Mouse (Mus musculus): ENCODE results near the gene Ak8. TPM values are rescaled to one million over a fixed set of nuclear protein-coding genes. Genes with fewer than 3 reads are reported as not detected.

Ak8 gene
- polyA plus RNA-seq, 1 experiment from 2014 or later: 0.83 TPM

DNA sequence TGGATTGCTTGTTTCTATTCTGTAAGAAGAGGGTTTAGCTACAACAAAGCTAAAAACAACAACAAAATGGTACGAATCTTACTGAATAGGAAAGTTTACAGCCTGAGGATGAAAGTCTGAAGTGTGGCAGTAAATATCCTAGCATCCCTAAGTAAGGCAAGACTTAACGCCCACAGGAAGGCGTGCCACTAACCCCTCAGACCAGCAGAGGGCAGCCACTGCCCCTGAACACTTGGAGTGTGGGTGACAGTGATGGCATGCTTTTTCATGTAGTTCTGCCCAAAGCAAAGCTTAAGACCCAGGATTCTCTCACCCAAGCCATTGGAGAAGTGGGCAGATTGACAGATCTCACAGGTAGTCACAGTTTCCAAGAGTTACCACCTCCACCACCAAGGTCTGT is 11.5 kb upstream of the Ak8 start:
- no peak overlapping the region for H3K27ac ChIP-seq
- ATAC-seq: no peak
- H3K4me1 ChIP-seq: no peaks in the 10 kb centered on the region
- no peaks in the 10 kb centered on the region for H3K9me3 ChIP-seq (replicated peaks)
- H3K27me3 ChIP-seq: no peaks in the 10 kb centered on the region
- WGBS: 37% methylated on average over 3 of the region's 3 CpGs
- H3K9ac ChIP-seq: no peak overlapping the region
- H3K4me2 ChIP-seq: no peak overlapping the region
- no peak overlapping the region for H3K4me3 ChIP-seq
- H3K36me3 ChIP-seq (ENCODE audit: poor library complexity, severe bottlenecking): peaks cover 58% of the 10 kb centered on the region

DNA sequence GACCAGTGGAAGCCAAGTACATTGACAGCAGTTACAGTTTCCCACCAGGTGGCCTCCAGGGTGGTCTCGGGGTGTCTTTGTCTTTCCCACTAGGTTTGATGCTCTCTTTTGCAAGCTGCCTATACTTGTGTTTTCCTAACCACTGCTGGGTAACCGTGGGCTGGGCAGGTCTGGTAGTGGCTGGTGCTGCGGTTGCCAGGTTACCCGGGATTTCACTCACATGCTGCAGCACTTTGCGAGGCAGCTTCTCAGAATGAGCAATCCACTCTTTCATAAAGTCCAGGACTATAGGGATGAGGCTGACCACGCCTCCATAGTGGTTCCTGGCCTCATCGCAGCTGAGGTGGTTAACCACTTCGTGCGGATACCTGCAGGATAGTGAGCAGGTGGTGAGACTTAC is 7.3 kb upstream of the Ak8 start:
- Histone ChIP-seq H3K9me3 (replicated peaks) (no peaks in the 10 kb centered on the region), H3K36me3 (ENCODE audit: poor library complexity, severe bottlenecking) (peaks cover 15% of the 10 kb centered on the region), H3K27me3 (0 out of 2 replicates have a peak, but pooled peaks cover 2% of the 10 kb centered on the region), H3K27ac (no peak overlapping the region), H3K9ac (no peak overlapping the region), H3K4me1 (no peaks in the 10 kb centered on the region), H3K4me2 (no peak overlapping the region), H3K4me3 (no peak overlapping the region)
- 74% methylated on average over 9 of the region's 9 CpGs for WGBS
- ATAC-seq: no peak

DNA sequence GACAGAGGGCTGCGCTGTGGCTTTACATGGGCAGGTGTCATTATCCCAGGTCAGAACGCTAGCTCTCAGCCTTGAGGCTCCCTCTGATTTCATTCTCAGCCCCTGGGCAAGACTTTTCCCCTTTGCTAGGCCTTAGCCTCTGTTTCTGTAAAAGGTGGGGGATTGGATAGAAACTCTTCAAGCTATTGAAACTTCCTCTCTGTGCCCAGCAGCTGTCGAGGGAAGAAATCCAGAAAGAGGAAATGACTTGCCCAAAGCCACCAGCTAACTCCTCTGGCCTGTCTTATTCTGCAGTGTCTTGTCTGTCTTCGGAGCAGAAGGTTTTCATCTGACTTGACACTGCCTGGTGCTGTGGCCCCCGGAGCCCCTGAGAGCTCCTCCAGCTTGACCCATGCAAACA is 1.4 kb upstream of the Ak8 start:
- 53% methylated on average over 5 of the region's 5 CpGs for WGBS
- no peaks in the 10 kb centered on the region for H3K9me3 ChIP-seq (replicated peaks)
- no peak for ATAC-seq
- no peaks in the 10 kb centered on the region for H3K36me3 ChIP-seq (ENCODE audit: poor library complexity, severe bottlenecking)
- H3K9ac ChIP-seq: no peak overlapping the region
- no peak overlapping the region for H3K4me3 ChIP-seq
- peak overlapping the region; percentile 94; the same call in 1 of the 2 replicates for H3K4me2 ChIP-seq
- peaks cover 30% of the 10 kb centered on the region for H3K27me3 ChIP-seq
- peaks cover 14% of the 10 kb centered on the region for H3K4me1 ChIP-seq
- H3K27ac ChIP-seq: no peak overlapping the region

DNA sequence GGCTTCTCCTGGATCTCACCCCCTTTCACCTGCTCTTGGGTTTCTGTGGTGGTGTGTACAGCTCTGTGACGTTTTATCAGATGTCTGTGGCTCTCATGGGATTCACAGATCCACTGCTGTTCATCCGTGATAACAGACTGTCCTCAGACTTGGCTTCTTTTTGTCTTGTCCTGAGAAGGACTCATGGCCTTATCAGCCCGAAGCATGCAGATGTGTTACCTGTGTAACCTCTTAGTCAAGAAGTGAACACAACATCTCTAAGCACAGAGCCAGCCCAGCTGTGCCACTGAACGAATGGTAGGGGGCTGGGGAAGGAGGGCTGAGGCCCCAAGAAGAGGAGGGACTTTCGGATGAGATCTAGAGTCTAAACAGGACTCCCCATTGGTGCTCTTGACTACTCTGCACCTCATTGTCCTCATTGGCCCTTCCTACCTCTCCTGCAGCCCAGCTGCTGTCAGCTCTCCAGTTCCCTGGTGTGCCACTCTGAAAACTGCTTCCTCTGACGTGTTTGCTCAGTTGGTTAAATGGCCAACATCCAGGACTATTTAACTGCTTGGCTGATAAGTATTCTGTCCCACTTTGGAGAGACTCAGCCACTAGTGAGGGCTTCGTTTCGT is 1.8 kb downstream of the Ak8 start:
- Histone ChIP-seq H3K27ac (no peak overlapping the region), H3K4me1 (peaks cover 14% of the 10 kb centered on the region), H3K27me3 (peaks cover 30% of the 10 kb centered on the region), H3K9me3 (replicated peaks) (no peaks in the 10 kb centered on the region), H3K4me3 (no peak overlapping the region), H3K9ac (no peak overlapping the region), H3K36me3 (ENCODE audit: poor library complexity, severe bottlenecking) (no peaks in the 10 kb centered on the region), H3K4me2 (no peak overlapping the region)
- 73% methylated on average over 8 of the region's 8 CpGs for WGBS
- no peak for ATAC-seq

DNA sequence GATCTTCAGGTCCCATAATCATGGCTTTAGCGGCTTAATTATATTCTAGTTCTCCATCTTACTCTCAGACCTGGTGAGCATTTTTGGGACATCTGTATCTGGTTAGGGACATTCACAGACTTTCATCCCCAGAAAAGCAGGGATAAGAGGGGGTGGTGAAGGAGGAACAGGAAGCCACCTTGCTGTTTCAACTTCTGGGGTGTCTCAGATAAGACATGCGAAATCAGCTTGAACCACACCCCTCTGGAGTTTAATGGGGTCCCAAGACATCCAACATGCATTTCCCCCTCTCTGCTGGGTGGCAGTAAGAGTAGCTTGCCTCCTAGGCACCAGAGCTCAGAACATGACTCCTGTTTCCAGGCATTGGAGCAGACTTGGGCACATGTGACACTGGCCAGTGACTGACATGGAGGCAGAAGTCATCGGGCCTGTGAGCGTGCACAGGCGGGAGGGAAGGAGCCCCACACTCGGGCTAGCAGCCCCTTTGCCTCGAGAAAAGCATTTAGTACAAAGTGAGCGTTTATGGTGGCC is 6.2 kb downstream of the Ak8 start:
- no peaks in the 10 kb centered on the region for H3K36me3 ChIP-seq (ENCODE audit: poor library complexity, severe bottlenecking)
- 73% methylated on average over 8 of the region's 8 CpGs for WGBS
- no peak overlapping the region for H3K4me3 ChIP-seq
- no peak for ATAC-seq
- H3K27ac ChIP-seq: no peak overlapping the region
- H3K9ac ChIP-seq: no peak overlapping the region
- no peak overlapping the region for H3K4me2 ChIP-seq
- 0 out of 2 replicates have a peak, but pooled peaks cover 3% of the 10 kb centered on the region for H3K4me1 ChIP-seq
- H3K27me3 ChIP-seq: peaks cover 10% of the 10 kb centered on the region
- no peaks in the 10 kb centered on the region for H3K9me3 ChIP-seq (replicated peaks)

DNA sequence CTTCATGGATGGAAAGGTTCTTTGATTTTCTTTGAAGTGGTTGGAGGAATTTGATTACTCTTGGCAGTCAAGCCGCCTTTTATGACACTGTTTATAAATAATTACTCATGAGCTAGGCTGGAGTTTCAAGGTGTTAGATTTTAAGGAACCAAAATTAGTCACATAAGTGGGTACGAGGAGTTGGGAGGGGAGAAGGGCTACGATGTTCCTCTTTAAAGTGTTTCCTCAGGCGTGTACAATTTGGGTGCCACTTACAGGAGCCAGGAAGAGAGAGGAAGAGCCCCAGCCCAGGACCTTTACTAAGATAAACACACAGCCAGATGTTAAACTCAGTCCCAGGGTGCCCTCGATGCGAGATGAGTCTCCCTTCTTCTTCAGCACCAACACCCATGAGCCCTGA is 6.8 kb downstream of the Ak8 start:
- H3K9ac ChIP-seq: no peak overlapping the region
- H3K27ac ChIP-seq: no peak overlapping the region
- no peak for ATAC-seq
- no peaks in the 10 kb centered on the region for H3K36me3 ChIP-seq (ENCODE audit: poor library complexity, severe bottlenecking)
- H3K27me3 ChIP-seq: peaks cover 9% of the 10 kb centered on the region; the same call in 1 of the 2 replicates
- 0 out of 2 replicates have a peak, but pooled peaks cover 3% of the 10 kb centered on the region for H3K4me1 ChIP-seq
- WGBS: 77% methylated on average over 6 of the region's 6 CpGs
- H3K4me2 ChIP-seq: no peak overlapping the region
- H3K4me3 ChIP-seq: no peak overlapping the region
- H3K9me3 ChIP-seq (replicated peaks): no peaks in the 10 kb centered on the region

DNA sequence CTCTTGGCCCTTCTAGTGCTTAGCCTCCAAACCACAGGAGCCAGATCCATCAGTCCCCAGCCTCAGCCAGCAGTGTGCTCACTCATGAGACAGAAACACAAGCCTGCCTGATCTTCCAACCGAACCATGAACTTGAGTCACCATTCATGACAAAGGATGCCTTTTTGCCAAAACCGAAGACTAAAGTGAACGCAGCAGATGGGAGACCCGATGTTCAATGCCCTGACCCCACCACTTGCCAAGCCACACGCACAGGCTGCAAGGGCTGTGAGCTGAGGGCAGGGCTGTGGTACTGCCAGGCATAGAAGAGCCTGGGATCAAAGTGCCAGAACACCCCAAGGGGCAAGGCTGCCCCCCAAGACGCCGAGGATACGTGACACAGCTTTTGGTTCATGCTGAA is 13.1 kb downstream of the Ak8 start:
- Histone ChIP-seq H3K4me2 (no peak overlapping the region), H3K27me3 (no peaks in the 10 kb centered on the region; the same call in 1 of the 2 replicates)
- WGBS: 83% methylated on average over 8 of the region's 8 CpGs

DNA sequence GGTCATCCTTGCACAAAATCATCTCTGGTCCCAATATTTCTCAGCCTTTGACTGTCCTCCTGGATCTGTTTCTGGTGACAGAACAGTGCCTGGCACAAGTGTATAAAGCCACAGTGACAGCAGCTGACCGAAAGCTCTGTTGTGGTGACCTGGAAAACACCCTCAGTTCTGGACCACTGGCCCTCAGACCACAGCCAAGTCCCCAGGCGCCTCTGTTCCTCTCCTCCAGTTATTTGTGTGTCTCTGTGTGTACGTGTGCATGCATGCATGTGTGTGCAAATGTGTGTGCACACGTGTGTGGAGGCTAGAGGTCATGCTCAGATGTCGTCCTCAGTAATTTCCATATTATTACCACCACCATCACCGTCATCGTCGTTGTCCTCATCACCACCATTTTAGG is 22.5 kb downstream of the Ak8 start:
- 92% methylated on average over 8 of the region's 8 CpGs for WGBS
- H3K4me2 ChIP-seq: no peak overlapping the region
- H3K4me1 ChIP-seq: peaks cover 8% of the 10 kb centered on the region
- H3K4me3 ChIP-seq: no peak overlapping the region
- no peaks in the 10 kb centered on the region for H3K36me3 ChIP-seq (ENCODE audit: poor library complexity, severe bottlenecking)
- H3K27me3 ChIP-seq: peaks cover 19% of the 10 kb centered on the region
- ATAC-seq: no peak
- H3K9me3 ChIP-seq (replicated peaks): no peaks in the 10 kb centered on the region
- H3K27ac ChIP-seq: no peak overlapping the region
- H3K9ac ChIP-seq: no peak overlapping the region

More for the DNA sequence above, 13.1 kb downstream of the Ak8 start:
- Histone ChIP-seq H3K9me3 (replicated peaks) (no peaks in the 10 kb centered on the region), H3K4me3 (no peak overlapping the region), H3K9ac (no peak overlapping the region), H3K36me3 (ENCODE audit: poor library complexity, severe bottlenecking) (no peaks in the 10 kb centered on the region), H3K4me1 (0 out of 2 replicates have a peak, but pooled peaks cover 3% of the 10 kb centered on the region), H3K27ac (no peak overlapping the region)
- ATAC-seq: no peak

DNA sequence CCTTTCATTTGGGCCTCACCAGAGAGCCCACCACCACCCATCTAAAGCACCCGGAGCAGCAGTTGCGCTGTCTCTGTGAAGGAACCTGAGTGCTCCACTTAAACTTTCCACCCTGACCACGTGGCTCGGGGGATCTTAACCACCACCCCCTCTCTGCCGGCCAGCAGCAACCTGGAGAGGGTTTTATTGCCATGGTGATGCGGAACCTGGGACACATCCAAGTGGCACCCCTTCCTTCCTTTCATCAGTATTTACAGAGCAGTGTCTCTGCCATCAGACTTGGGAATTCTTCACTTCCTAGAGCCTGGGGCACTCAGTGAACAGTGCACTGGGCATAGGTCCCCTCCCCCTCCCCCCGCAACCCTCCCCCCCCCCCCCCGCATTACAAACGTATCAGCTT is 23.9 kb downstream of the Ak8 start:
- H3K4me2 ChIP-seq: no peak overlapping the region
- WGBS: 60% methylated on average over 9 of the region's 9 CpGs
- H3K36me3 ChIP-seq (ENCODE audit: poor library complexity, severe bottlenecking): no peaks in the 10 kb centered on the region
- no peaks in the 10 kb centered on the region for H3K9me3 ChIP-seq (replicated peaks)
- no peak overlapping the region for H3K27ac ChIP-seq
- H3K4me3 ChIP-seq: no peak overlapping the region
- H3K4me1 ChIP-seq: peaks cover 19% of the 10 kb centered on the region
- ATAC-seq: no peak
- peaks cover 24% of the 10 kb centered on the region for H3K27me3 ChIP-seq
- H3K9ac ChIP-seq: no peak overlapping the region

DNA sequence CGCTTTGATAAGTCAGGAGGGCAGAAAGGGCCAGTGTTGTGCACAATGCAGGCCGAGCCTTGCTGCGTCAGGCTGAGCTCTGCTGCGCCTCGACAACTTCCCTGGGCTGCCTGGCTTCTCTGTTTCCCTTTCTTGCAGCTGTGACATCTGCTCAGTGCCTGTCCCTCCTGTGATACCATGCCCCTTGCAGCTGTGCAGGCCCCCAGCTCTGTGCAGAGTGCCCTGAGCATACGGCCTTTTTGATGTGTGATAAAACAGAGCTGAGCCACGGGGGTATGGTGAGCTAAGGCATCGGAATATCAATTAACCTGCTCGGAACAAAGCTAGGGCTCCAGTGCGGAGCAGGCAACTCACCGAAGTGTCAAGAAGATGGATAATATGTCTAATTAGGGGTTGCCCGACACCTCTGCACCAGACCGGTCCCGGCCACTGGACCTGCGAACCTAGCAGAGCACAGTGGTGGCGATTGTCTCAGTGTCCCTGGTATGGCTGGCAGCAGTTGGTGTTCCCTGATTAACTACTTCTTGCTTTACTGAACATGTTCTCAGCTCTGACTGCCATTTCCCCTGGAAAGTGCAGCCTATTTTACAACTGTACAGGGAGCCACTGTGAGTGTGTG is 27.9 kb downstream of the Ak8 start:
- peaks cover 13% of the 10 kb centered on the region for H3K4me1 ChIP-seq
- no peaks in the 10 kb centered on the region for H3K36me3 ChIP-seq (ENCODE audit: poor library complexity, severe bottlenecking)
- H3K4me2 ChIP-seq: 0 out of 2 replicates have a peak overlapping the region, but pooled peaks have one; percentile 9
- no peak overlapping the region for H3K4me3 ChIP-seq
- ATAC-seq: peak; percentile 43; the same call in 1 of the 2 replicates
- H3K27ac ChIP-seq: no peak overlapping the region
- H3K27me3 ChIP-seq: peaks cover 21% of the 10 kb centered on the region
- 13% methylated on average over 16 of the region's 16 CpGs for WGBS
- H3K9ac ChIP-seq: peak overlapping the region; percentile 28
- no peaks in the 10 kb centered on the region for H3K9me3 ChIP-seq (replicated peaks)

DNA sequence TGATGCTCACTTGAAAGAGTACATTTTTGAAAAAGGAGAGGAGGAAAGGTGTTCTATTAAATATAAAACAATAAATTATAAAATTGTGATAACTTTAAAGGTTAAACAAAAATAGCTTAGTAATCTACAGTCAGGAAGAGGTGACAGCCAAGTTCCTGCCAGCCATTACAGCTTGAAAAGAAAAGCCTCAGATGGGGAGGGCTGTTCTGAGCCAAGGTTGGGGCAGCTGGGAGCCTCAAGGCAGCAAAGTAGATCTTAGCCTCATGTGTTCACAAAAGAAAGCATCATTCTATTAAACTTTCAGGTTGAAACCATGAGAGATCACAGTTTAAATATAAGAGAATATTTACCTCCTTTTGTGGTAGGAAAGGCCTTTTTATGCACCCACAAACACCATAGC is 30.7 kb downstream of the Ak8 start:
- Histone ChIP-seq H3K9me3 (replicated peaks) (no peaks in the 10 kb centered on the region), H3K4me2 (no peak overlapping the region), H3K4me3 (no peak overlapping the region), H3K9ac (no peak overlapping the region), H3K27ac (no peak overlapping the region), H3K36me3 (ENCODE audit: poor library complexity, severe bottlenecking) (no peaks in the 10 kb centered on the region), H3K4me1 (peaks cover 13% of the 10 kb centered on the region), H3K27me3 (peaks cover 29% of the 10 kb centered on the region)
- ATAC-seq: no peak

DNA sequence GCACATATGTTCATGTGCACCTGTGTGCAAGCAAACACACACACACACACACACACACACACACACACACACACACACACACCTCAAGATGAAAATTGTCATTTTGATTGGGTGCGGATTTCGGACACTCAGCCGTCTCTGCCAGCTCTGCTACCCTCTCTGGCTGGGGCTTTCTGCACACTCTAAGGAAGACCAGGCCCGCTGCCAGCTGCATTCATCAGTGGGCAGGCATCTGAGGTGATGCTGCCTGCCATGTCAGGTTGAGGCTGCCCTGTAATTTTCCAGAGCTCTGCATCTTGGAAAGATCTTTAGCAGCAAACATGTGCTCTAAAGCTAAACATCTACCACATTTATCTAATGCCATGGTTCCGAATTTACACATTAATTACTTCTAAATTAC is 37.1 kb downstream of the Ak8 start:
- Histone ChIP-seq H3K9ac (no peak overlapping the region), H3K4me3 (no peak overlapping the region), H3K27ac (no peak overlapping the region), H3K9me3 (replicated peaks) (no peaks in the 10 kb centered on the region), H3K36me3 (ENCODE audit: poor library complexity, severe bottlenecking) (no peaks in the 10 kb centered on the region), H3K4me1 (peaks cover 5% of the 10 kb centered on the region; the same call in 1 of the 2 replicates), H3K27me3 (peaks cover 39% of the 10 kb centered on the region), H3K4me2 (no peak overlapping the region)
- 62% methylated on average over 5 of the region's 5 CpGs for WGBS
- ATAC-seq: no peak

Measured in forebrain, embryonic 13.5 days (tissue).